Mouse (Mus musculus): ENCODE data around the gene Tbca. TPM values are rescaled to one million over a fixed set of nuclear protein-coding genes. Genes with fewer than 3 reads are reported as not detected.

The Tbca gene
- polyA plus RNA-seq, 1 experiment, result 261 TPM

DNA sequence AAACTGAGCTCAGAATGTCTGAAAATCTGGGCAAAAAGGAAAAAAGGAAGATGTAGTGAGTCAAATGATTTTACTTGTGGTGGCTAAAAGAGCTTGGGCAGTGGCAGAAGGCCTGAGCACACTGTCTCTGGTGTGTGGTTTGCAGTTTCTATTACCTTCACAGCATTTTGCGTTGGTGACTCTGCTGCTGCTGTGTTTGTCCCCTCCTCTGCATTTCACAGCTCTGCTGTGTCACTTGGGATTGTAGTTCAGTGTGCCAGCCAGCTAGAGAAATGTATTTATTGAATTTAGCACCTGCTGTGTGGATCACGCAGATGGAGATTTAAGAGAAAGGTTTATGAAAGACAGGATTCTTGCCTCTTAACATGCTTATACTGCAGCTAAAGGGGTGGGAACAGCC lies 1.8 kb upstream of the Tbca start:
- Histone ChIP-seq H3K79me3 (ENCODE audit: low read depth) (peaks cover 26% of the 10 kb centered on the region), H3K36me3 (ENCODE audit: control insufficient read depth, insufficient read depth) (no peaks in the 10 kb centered on the region), H3K4me3 (ENCODE audit: insufficient read depth, poor library complexity, severe bottlenecking) (no peak overlapping the region), H3K27me3 (ENCODE audit: control insufficient read depth, insufficient read depth, insufficient read length) (peaks cover 6% of the 10 kb centered on the region), H3K79me2 (ENCODE audit: control insufficient read depth, insufficient read depth) (peaks cover 33% of the 10 kb centered on the region), H3ac (ENCODE audit: control insufficient read depth, insufficient read length, low read depth) (no peak overlapping the region)
- TF ChIP-seq FOSL1 (IDR thresholded peaks at IDR 0.05; ENCODE audit: insufficient read depth, low read length, poor library complexity, severe bottlenecking), result no peak
- no peak for TF ChIP-seq CEBPB (IDR thresholded peaks at IDR 0.05; ENCODE audit: low read depth)
- no peak for TF ChIP-seq USF1 (IDR thresholded peaks at IDR 0.05; ENCODE audit: low read depth)
- no peak for TF ChIP-seq MYOD1 (IDR thresholded peaks at IDR 0.05; ENCODE audit: control insufficient read depth, insufficient read length, low read depth)
- no peak for TF ChIP-seq CTCF (IDR thresholded peaks at IDR 0.05; ENCODE audit: control insufficient read depth, insufficient read depth, insufficient read length)
- TF ChIP-seq MYOG (IDR thresholded peaks at IDR 0.05; ENCODE audit: control insufficient read depth, extremely low read depth, insufficient read length), result no peak
- no peak for TF ChIP-seq MAX (IDR thresholded peaks at IDR 0.05)

DNA sequence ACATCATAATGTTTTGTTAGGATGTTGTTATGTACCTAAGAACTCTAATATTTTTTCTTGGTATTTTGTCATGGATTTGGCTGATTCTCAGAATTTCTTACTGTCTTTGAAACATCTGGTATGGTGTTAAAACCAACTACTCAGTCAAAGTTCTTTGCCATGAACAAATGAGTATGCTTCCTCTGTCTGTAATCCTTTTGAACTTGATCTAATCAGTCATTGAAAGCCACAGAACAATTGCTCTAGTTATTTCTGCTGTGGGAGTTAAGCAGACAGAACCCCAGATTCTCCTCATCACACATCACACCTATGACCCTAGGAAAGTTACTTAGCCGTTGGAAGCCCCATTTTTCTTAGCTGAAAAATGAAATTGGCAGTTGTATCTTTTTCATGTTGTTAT lies 6.0 kb downstream of the Tbca start:
- no peak overlapping the region for H3K4me3 ChIP-seq (ENCODE audit: insufficient read depth, poor library complexity, severe bottlenecking)
- no peak overlapping the region for H3ac ChIP-seq (ENCODE audit: control insufficient read depth, insufficient read length, low read depth)
- no peaks in the 10 kb centered on the region for H3K27me3 ChIP-seq (ENCODE audit: control insufficient read depth, insufficient read depth, insufficient read length)
- no peak for TF ChIP-seq MAX (IDR thresholded peaks at IDR 0.05)
- TF ChIP-seq FOSL1 (IDR thresholded peaks at IDR 0.05; ENCODE audit: insufficient read depth, low read length, poor library complexity, severe bottlenecking), result no peak
- no peak for TF ChIP-seq CTCF (IDR thresholded peaks at IDR 0.05; ENCODE audit: control insufficient read depth, insufficient read depth, insufficient read length)
- no peak for TF ChIP-seq MYOD1 (IDR thresholded peaks at IDR 0.05; ENCODE audit: control insufficient read depth, insufficient read length, low read depth)
- no peak for TF ChIP-seq MYOG (IDR thresholded peaks at IDR 0.05; ENCODE audit: control insufficient read depth, extremely low read depth, insufficient read length)
- no peak for TF ChIP-seq USF1 (IDR thresholded peaks at IDR 0.05; ENCODE audit: low read depth)
- no peak for TF ChIP-seq CEBPB (IDR thresholded peaks at IDR 0.05; ENCODE audit: low read depth)
- peaks cover 100% of the 10 kb centered on the region for H3K79me2 ChIP-seq (ENCODE audit: control insufficient read depth, insufficient read depth)
- H3K79me3 ChIP-seq (ENCODE audit: low read depth), result peaks cover 92% of the 10 kb centered on the region
- H3K36me3 ChIP-seq (ENCODE audit: control insufficient read depth, insufficient read depth), result no peaks in the 10 kb centered on the region

DNA sequence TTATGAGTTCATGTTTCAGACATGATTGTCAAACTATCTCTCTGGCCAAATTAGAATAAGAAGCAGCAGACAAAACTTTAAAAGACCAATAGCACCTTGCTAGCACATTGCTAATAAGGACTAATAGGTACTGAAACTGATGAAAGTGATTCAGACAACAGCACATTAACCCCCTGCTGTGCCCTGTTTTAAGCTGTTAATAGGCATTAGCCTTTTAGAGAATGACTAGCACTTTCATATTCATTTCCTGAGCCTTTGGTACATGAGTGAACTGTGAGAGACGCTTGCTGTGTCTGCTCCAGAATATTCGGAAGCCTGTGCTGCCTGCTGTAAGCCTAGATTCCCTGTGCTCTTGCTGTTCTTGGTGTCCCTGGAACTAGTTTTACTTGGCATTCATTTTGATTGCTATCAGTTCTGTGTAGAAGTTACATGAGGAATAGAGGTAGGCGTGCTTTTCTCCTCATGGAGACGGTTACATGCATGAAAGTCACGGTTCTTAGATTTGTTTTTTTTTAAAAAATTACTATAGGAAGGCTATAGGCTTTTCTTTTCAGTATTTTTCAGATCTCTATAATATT lies 14.9 kb downstream of the Tbca start:
- Histone ChIP-seq H3K79me2 (ENCODE audit: control insufficient read depth, insufficient read depth) (peaks cover 100% of the 10 kb centered on the region), H3K79me3 (ENCODE audit: low read depth) (peaks cover 82% of the 10 kb centered on the region), H3K36me3 (ENCODE audit: control insufficient read depth, insufficient read depth) (peaks cover 3% of the 10 kb centered on the region), H3K27me3 (ENCODE audit: control insufficient read depth, insufficient read depth, insufficient read length) (no peaks in the 10 kb centered on the region), H3K4me3 (ENCODE audit: insufficient read depth, poor library complexity, severe bottlenecking) (no peak overlapping the region), H3ac (ENCODE audit: control insufficient read depth, insufficient read length, low read depth) (no peak overlapping the region)
- TF ChIP-seq CTCF (IDR thresholded peaks at IDR 0.05; ENCODE audit: control insufficient read depth, insufficient read depth, insufficient read length) (no peak), USF1 (IDR thresholded peaks at IDR 0.05; ENCODE audit: low read depth) (no peak), MAX (IDR thresholded peaks at IDR 0.05) (no peak), FOSL1 (IDR thresholded peaks at IDR 0.05; ENCODE audit: insufficient read depth, low read length, poor library complexity, severe bottlenecking) (no peak), MYOD1 (IDR thresholded peaks at IDR 0.05; ENCODE audit: control insufficient read depth, insufficient read length, low read depth) (no peak), MYOG (IDR thresholded peaks at IDR 0.05; ENCODE audit: control insufficient read depth, extremely low read depth, insufficient read length) (no peak), CEBPB (IDR thresholded peaks at IDR 0.05; ENCODE audit: low read depth) (no peak)

DNA sequence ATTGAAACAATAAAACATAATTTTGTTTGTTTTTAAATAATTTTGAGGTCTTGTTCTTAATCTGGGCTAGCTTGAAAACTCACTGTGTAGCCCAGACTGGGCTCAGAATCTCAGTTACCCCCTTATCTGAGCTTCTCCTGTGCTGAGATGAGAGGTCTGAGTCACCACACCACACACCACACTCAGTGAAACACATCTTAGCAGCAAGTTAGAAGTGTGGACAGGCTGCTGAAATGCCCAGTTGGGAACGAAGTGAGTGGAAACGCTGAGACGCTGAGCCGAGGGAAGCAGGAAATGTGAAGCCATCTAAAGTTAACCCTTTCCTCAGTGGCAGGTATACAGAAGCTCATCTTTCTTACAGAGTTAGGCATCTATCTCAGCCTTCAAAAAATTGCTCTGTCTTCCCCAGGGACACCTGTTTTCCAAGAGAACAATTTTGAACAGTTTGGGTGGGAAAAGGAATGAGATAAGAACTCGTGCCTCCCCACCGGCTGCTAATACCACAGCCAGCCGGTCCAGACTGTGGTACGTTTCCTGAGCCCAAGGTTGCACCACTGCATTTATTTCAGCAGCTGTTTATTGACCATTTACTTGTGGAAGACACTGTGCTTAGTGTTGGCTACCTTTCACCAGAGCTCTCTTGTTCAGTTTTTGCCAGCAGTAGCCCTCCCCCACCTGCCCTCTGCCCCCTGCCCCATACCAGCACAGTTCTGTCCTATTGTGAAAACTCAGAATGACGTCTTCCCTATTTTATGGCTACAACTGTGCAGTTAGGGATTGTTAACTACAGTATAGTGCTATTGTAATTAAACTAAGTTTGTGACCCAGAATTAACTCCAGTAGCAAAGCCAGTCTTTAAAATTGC lies 17.8 kb downstream of the Tbca start:
- Histone ChIP-seq H3K27me3 (ENCODE audit: control insufficient read depth, insufficient read depth, insufficient read length) (no peaks in the 10 kb centered on the region), H3K79me3 (ENCODE audit: low read depth) (peaks cover 79% of the 10 kb centered on the region), H3K4me3 (ENCODE audit: insufficient read depth, poor library complexity, severe bottlenecking) (no peak overlapping the region), H3ac (ENCODE audit: control insufficient read depth, insufficient read length, low read depth) (no peak overlapping the region), H3K79me2 (ENCODE audit: control insufficient read depth, insufficient read depth) (peaks cover 99% of the 10 kb centered on the region), H3K36me3 (ENCODE audit: control insufficient read depth, insufficient read depth) (peaks cover 3% of the 10 kb centered on the region)
- no peak for TF ChIP-seq CTCF (IDR thresholded peaks at IDR 0.05; ENCODE audit: control insufficient read depth, insufficient read depth, insufficient read length)
- TF ChIP-seq MYOG (IDR thresholded peaks at IDR 0.05; ENCODE audit: control insufficient read depth, extremely low read depth, insufficient read length), result no peak
- TF ChIP-seq MAX (IDR thresholded peaks at IDR 0.05), result no peak
- no peak for TF ChIP-seq USF1 (IDR thresholded peaks at IDR 0.05; ENCODE audit: low read depth)
- TF ChIP-seq FOSL1 (IDR thresholded peaks at IDR 0.05; ENCODE audit: insufficient read depth, low read length, poor library complexity, severe bottlenecking), result no peak
- no peak for TF ChIP-seq CEBPB (IDR thresholded peaks at IDR 0.05; ENCODE audit: low read depth)
- TF ChIP-seq MYOD1 (IDR thresholded peaks at IDR 0.05; ENCODE audit: control insufficient read depth, insufficient read length, low read depth), result no peak

DNA sequence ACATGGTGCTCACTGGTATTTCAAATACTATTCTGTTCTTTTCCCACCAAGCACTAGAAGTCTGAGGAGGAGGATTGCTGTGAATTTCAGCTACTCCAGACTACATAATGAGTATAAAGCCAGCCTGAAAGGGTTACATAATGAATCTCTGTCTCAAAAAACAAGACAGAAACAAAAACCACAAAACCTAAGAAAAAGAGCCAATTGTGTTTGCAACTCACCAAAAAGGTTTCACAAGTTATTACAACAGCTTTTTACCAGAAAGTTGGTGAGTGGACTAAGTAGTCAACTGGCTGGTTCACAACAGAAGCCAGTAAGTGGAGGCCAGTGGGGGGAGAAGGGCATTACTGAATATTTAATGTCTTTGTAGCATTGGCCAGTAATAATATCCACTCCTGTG lies 19.9 kb downstream of the Tbca start:
- TF ChIP-seq MYOD1 (IDR thresholded peaks at IDR 0.05; ENCODE audit: control insufficient read depth, insufficient read length, low read depth) (no peak), FOSL1 (IDR thresholded peaks at IDR 0.05; ENCODE audit: insufficient read depth, low read length, poor library complexity, severe bottlenecking) (no peak), MYOG (IDR thresholded peaks at IDR 0.05; ENCODE audit: control insufficient read depth, extremely low read depth, insufficient read length) (no peak), CTCF (IDR thresholded peaks at IDR 0.05; ENCODE audit: control insufficient read depth, insufficient read depth, insufficient read length) (no peak), MAX (IDR thresholded peaks at IDR 0.05) (no peak), USF1 (IDR thresholded peaks at IDR 0.05; ENCODE audit: low read depth) (no peak), CEBPB (IDR thresholded peaks at IDR 0.05; ENCODE audit: low read depth) (no peak)
- Histone ChIP-seq H3ac (ENCODE audit: control insufficient read depth, insufficient read length, low read depth) (no peak overlapping the region), H3K79me3 (ENCODE audit: low read depth) (peaks cover 81% of the 10 kb centered on the region), H3K36me3 (ENCODE audit: control insufficient read depth, insufficient read depth) (no peaks in the 10 kb centered on the region), H3K4me3 (ENCODE audit: insufficient read depth, poor library complexity, severe bottlenecking) (no peak overlapping the region), H3K79me2 (ENCODE audit: control insufficient read depth, insufficient read depth) (peaks cover 99% of the 10 kb centered on the region), H3K27me3 (ENCODE audit: control insufficient read depth, insufficient read depth, insufficient read length) (no peaks in the 10 kb centered on the region)

Data from C2C12 (cell line).